Mouse (Mus musculus) midbrain, embryonic 11.5 days (tissue): ENCODE data around the gene Piwil4. TPM values are rescaled to one million over a fixed set of nuclear protein-coding genes. Genes with fewer than 3 reads are reported as not detected.
A peak's percentile ranks its signal among the peaks of the same experiment; 100 is the strongest.

Experiments
- ATAC-seq: fragments of 200-750 bp; cut with Nextera tagmentation; 2 replicates; pipeline ENCODE4 v1.8.0; 2017; ENCODE audit warnings: moderate TSS enrichment, moderate library complexity; ENCODE audit not compliant: low FRiP score
- DNase-seq: peaks from one replicate; pipeline ENCODE4 v3.0.0; 2015; ENCODE audit warnings: low spot score; ENCODE audit errors: missing footprints
- H3K27ac ChIP-seq: fragments of 300-500 bp; sonication (generic); 2 replicates; pipeline ENCODE4 v1.5.1; 2014; ENCODE audit warnings: low read depth, low read length
- H3K27me3 ChIP-seq: fragments of 300-500 bp; sonication (generic); 2 replicates; pipeline ENCODE4 v1.6.1; 2014; ENCODE audit warnings: mild to moderate bottlenecking, low read length, moderate library complexity, mixed read lengths; ENCODE audit not compliant: control insufficient read depth, insufficient read depth
- H3K36me3 ChIP-seq: fragments of 300-500 bp; sonication (generic); 2 replicates; pipeline ENCODE4 v1.6.1; 2014; ENCODE audit warnings: mild to moderate bottlenecking, low read length, moderate library complexity, mixed read lengths; ENCODE audit not compliant: control insufficient read depth, insufficient read depth
- H3K4me1 ChIP-seq: fragments of 300-500 bp; sonication (generic); 2 replicates; pipeline ENCODE4 v1.6.1; 2014; ENCODE audit warnings: low read length; ENCODE audit not compliant: control insufficient read depth, insufficient read depth
- H3K4me2 ChIP-seq: fragments of 300-500 bp; sonication (generic); 2 replicates; pipeline ENCODE4 v1.6.1; 2014; ENCODE audit warnings: mild to moderate bottlenecking, moderate library complexity
- H3K4me3 ChIP-seq: fragments of 300-500 bp; sonication (generic); 2 replicates; pipeline ENCODE4 v1.5.1; 2014; ENCODE audit warnings: low read depth, low read length
- H3K9ac ChIP-seq: fragments of 300-500 bp; sonication (generic); 2 replicates; pipeline ENCODE4 v1.6.1; 2014; ENCODE audit warnings: low read length
- H3K9me3 ChIP-seq: fragments of 300-500 bp; sonication (generic); 2 replicates; pipeline ENCODE4 v1.6.1; 2016; ENCODE audit warnings: low read length; ENCODE audit not compliant: control insufficient read depth
- WGBS: fragments of 180-500 bp; shearing (Covaris S2); extraction: QIAGEN DNeasy Blood & Tissue Kit; methylation state at CpG from one replicate; pipeline ENCODE4 v1.1.7; 2014; 5-methylcytosine and 5-hydroxymethylcytosine counted together
- polyA plus RNA-seq: library from polyadenylated mRNA; unstranded; fragments of >200 nt; fragmentation: Nextera tagmentation; extraction: Ambion mirVana; gene quantifications from 2 replicates; pipeline ENCODE4 v1.2.1, GENCODE M21; 2014

The Piwil4 gene
- polyA plus RNA-seq, 1 experiment from 2014 or later = 0.08 TPM

- Histone ChIP-seq H3K27ac (no peak overlapping the region), H3K4me2 (no peak overlapping the region), H3K4me1 (no peaks in the 10 kb centered on the region), H3K9ac (no peak overlapping the region), H3K4me3 (no peak overlapping the region), H3K27me3 (no peaks in the 10 kb centered on the region), H3K9me3 (no peaks in the 10 kb centered on the region), H3K36me3 (no peaks in the 10 kb centered on the region)
- DNase-seq (no peak), ATAC-seq (no peak)
- 68% methylated on average over 7 of the region's 7 CpGs for WGBS
These were observed 77.7 kb downstream of the Piwil4 start for GRCm38 (mm10) chr9:14662876-14663275.

GRCm38 (mm10) chr9:14662138-14662537, 78.4 kb downstream of the Piwil4 start:
- Histone ChIP-seq H3K4me2 (no peak overlapping the region), H3K27ac (no peak overlapping the region), H3K9ac (no peak overlapping the region), H3K9me3 (no peaks in the 10 kb centered on the region), H3K27me3 (no peaks in the 10 kb centered on the region), H3K36me3 (no peaks in the 10 kb centered on the region), H3K4me3 (no peak overlapping the region), H3K4me1 (no peaks in the 10 kb centered on the region)
- ATAC-seq = no peak
- DNase-seq = no peak
- 91% methylated on average over 9 of the region's 9 CpGs for WGBS

- Histone ChIP-seq H3K4me2 (no peak overlapping the region), H3K4me3 (no peak overlapping the region), H3K4me1 (no peaks in the 10 kb centered on the region), H3K36me3 (no peaks in the 10 kb centered on the region), H3K27me3 (no peaks in the 10 kb centered on the region), H3K9me3 (no peaks in the 10 kb centered on the region), H3K9ac (no peak overlapping the region), H3K27ac (no peak overlapping the region)
- WGBS = 56% methylated on average over 2 of the region's 2 CpGs
- no peak for DNase-seq
- ATAC-seq = no peak
These were observed 82.6 kb downstream of the Piwil4 start for GRCm38 (mm10) chr9:14657926-14658325.

GRCm38 (mm10) chr9:14654010-14654409, 86.5 kb downstream of the Piwil4 start:
- Histone ChIP-seq H3K27ac (no peak overlapping the region), H3K27me3 (no peaks in the 10 kb centered on the region), H3K4me3 (no peak overlapping the region), H3K9me3 (no peaks in the 10 kb centered on the region), H3K4me1 (no peaks in the 10 kb centered on the region), H3K36me3 (no peaks in the 10 kb centered on the region), H3K4me2 (no peak overlapping the region), H3K9ac (no peak overlapping the region)
- ATAC-seq (no peak), DNase-seq (no peak)
- WGBS = 73% methylated on average over 2 of the region's 2 CpGs

- WGBS = 36% methylated on average over 1 of the region's 1 CpGs
- Histone ChIP-seq H3K27ac (no peak overlapping the region), H3K9ac (no peak overlapping the region), H3K4me2 (no peak overlapping the region), H3K4me3 (no peak overlapping the region), H3K9me3 (no peaks in the 10 kb centered on the region), H3K36me3 (no peaks in the 10 kb centered on the region), H3K27me3 (no peaks in the 10 kb centered on the region), H3K4me1 (no peaks in the 10 kb centered on the region)
- ATAC-seq (no peak), DNase-seq (no peak)
These were observed 87.8 kb downstream of the Piwil4 start for GRCm38 (mm10) chr9:14652761-14653160.

GRCm38 (mm10) chr9:14647849-14648248, 92.7 kb downstream of the Piwil4 start:
- no peak overlapping the region for H3K4me3 ChIP-seq
- no peak for ATAC-seq
- DNase-seq = peak; percentile 12
- no peaks in the 10 kb centered on the region for H3K36me3 ChIP-seq
- no peaks in the 10 kb centered on the region for H3K27me3 ChIP-seq
- H3K9me3 ChIP-seq = no peaks in the 10 kb centered on the region
- H3K4me2 ChIP-seq = no peak overlapping the region
- no peak overlapping the region for H3K9ac ChIP-seq
- H3K27ac ChIP-seq = no peak overlapping the region
- peaks cover 8% of the 10 kb centered on the region for H3K4me1 ChIP-seq
- 89% methylated on average over 8 of the region's 8 CpGs for WGBS

- no peak overlapping the region for H3K4me2 ChIP-seq
- DNase-seq (peak; percentile 54), ATAC-seq (no peak)
- peaks cover 19% of the 10 kb centered on the region for H3K4me1 ChIP-seq
- no peak overlapping the region for H3K27ac ChIP-seq
- no peaks in the 10 kb centered on the region for H3K36me3 ChIP-seq
- no peaks in the 10 kb centered on the region for H3K27me3 ChIP-seq
- no peak overlapping the region for H3K4me3 ChIP-seq
- no peak overlapping the region for H3K9ac ChIP-seq
- 100% methylated on average over 1 of the region's 1 CpGs for WGBS
- H3K9me3 ChIP-seq = no peaks in the 10 kb centered on the region
These were observed 93.9 kb downstream of the Piwil4 start for GRCm38 (mm10) chr9:14646641-14647040.

Other genes with a start within 250 kb of the Piwil4 start
- gene Kdm4d, start 240.3 kb downstream of the Piwil4 start, polyA plus RNA-seq = 0.07 TPM in 2 replicates
- 216 and 239 TPM in 2 replicates for gene Cwc15, start 240.1 kb downstream of the Piwil4 start, polyA plus RNA-seq
- gene Amotl1, start 95.7 kb downstream of the Piwil4 start, polyA plus RNA-seq = 14.8 and 15.2 TPM in 2 replicates
- 1.6 and 2.1 TPM in 2 replicates for gene Fut4, start 11.7 kb upstream of the Piwil4 start, polyA plus RNA-seq
- gene 1700012B09Rik, start 30.3 kb upstream of the Piwil4 start, polyA plus RNA-seq = not detected in 2 replicates
- gene Mre11a, start 43.9 kb upstream of the Piwil4 start, polyA plus RNA-seq = 29.4 and 30.8 TPM in 2 replicates
- 63.2 and 66.4 TPM in 2 replicates for gene Ankrd49, start 44.1 kb upstream of the Piwil4 start, polyA plus RNA-seq
- 0.26 and 0.34 TPM in 2 replicates for gene Gpr83, start 119.5 kb upstream of the Piwil4 start, polyA plus RNA-seq
- gene Izumo1r, start 163.2 kb upstream of the Piwil4 start, polyA plus RNA-seq = not detected in 2 replicates